Mouse (Mus musculus): Measurements from ENCODE around the gene Rab11fip3.

DNA sequence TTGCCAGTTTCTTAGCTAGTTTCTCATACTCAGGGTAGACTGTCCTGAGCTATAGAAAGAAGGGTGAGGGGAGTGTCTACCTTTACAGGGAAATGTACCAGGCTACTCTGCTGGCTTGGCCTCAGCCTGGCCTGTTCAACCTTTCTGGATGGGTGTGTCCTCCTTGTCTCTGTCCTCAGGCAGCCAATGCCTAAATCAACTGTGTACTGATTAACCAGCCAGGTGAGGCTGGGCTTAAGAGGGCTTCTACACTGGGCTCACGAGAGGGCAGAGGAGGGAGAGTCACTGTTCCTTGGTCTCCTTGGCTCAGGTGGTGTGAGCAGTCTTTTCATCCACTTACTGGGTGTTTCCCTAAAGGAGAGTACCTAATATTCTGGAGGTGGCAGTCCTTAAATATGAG lies 101.2 kb downstream of the Rab11fip3 start:
- TF ChIP-seq ZNF384 (IDR thresholded peaks at IDR 0.05; ENCODE audit: low read depth, low read length), result no peak
- TF ChIP-seq MAFK (IDR thresholded peaks at IDR 0.05; ENCODE audit: insufficient read depth, low read depth, low read length), result no peak
- TF ChIP-seq CHD2 (IDR thresholded peaks at IDR 0.05; ENCODE audit: low read depth, low read length), result no peak
- TF ChIP-seq ZC3H11A (IDR thresholded peaks at IDR 0.05; ENCODE audit: borderline replicate concordance, low read depth, low read length), result no peak
- no peak for TF ChIP-seq HCFC1 (IDR thresholded peaks at IDR 0.05; ENCODE audit: borderline replicate concordance, insufficient read depth, low read length)
